Mouse (Mus musculus) left cerebral cortex, adult 6 months (tissue): ENCODE results near the gene Npy2r. TPM values are rescaled to one million over a fixed set of nuclear protein-coding genes. Genes with fewer than 3 reads are reported as not detected.

Experiments
- long read RNA-seq, 2 experiments: library from polyadenylated mRNA; unstranded; transcript quantifications; one replicate each; pipeline ENCODE4 v2.0.0; 2019 to 2020
- polyA plus RNA-seq: library from polyadenylated mRNA; unstranded; fragments of <200 nt; fragmentation: Nextera tagmentation; gene quantifications from 2 replicates; pipeline ENCODE4 v1.2.3, GENCODE M21; 2021

Npy2r gene
- 1.6 and 3.1 TPM in 2 replicates for polyA plus RNA-seq
- long read RNA-seq, experiment 1, transcript Npy2r-201 (2 exons, 3,364 nt), result minor isoform, 5 of 35 reads
- long read RNA-seq, experiment 1, transcript Npy2r-204 (2 exons, 1,689 nt), result minor isoform, 12 of 35 reads
- long read RNA-seq, experiment 1, transcript Npy2r-202 (2 exons, 3,325 nt), result major isoform, 13 of 35 reads
- long read RNA-seq, experiment 1, partial matches to known transcripts, result 0 of 35 reads
- long read RNA-seq, experiment 1, other reads (novel, unspliced or antisense), result 5 of 35 reads
- long read RNA-seq, experiment 2, partial matches to known transcripts, result 0 of 6 reads
- long read RNA-seq, experiment 2, other reads (novel, unspliced or antisense), result 2 of 6 reads

GRCm38 (mm10) chr3:82547908-82548721 is at the start of gene Npy2r:
TSS of gene Npy2r (minus strand) at chr3:82548084.

Other genes with a start within 250 kb of the Npy2r start
- gene Map9, start 190.0 kb downstream of the Npy2r start, polyA plus RNA-seq, result 47.5 and 49.8 TPM in 2 replicates